Mouse (Mus musculus) Patski (cell line): Measurements from ENCODE around the gene Tmem79. TPM values are rescaled to one million over a fixed set of nuclear protein-coding genes. Genes with fewer than 3 reads are reported as not detected.

ENCODE experiments used
- ATAC-seq: fragments of 100-300 bp; one replicate; pipeline ENCODE4 v1.8.0; 2021
- CTCF ChIA-PET: fragments of 350-600 bp; sonication (Branson Sonifier 250); formaldehyde crosslinking; loops from one replicate; lab custom pipeline; 2022; ENCODE audit warnings: inconsistent platforms; lab: Charles Lee
- POLR2A ChIA-PET: fragments of 350-600 bp; sonication (Branson Sonifier 250); formaldehyde crosslinking; loops from one replicate; lab custom pipeline; 2022; ENCODE audit warnings: antibody characterized with exemption, inconsistent platforms; lab: Charles Lee
- DNase-seq: peaks from one replicate; pipeline ENCODE4 v3.0.0-alpha.2; 2011; ENCODE audit warnings: low read depth, low spot score
- H3K27me3 ChIP-seq: fragments of 371-371 bp; one replicate; pipeline ENCODE4 v1.5.1; 2021
- CTCF ChIP-seq: fragments of 100-300 bp; IDR thresholded peaks from one replicate; pipeline ENCODE4 v1.5.1; 2021
- in situ Hi-C: fragments of 300-500 bp; cut with MboI; formaldehyde crosslinking; loops from 3 replicates; pipeline ENCODE4 v1.11.1; 2018; ENCODE audit warnings: low pct_unique_long_range_greater_than_20kb, mixed read lengths
- polyA plus RNA-seq: library from polyadenylated mRNA; unstranded; gene quantifications from one replicate; pipeline ENCODE4 v1.2.3, GENCODE M21; 2021

Gene Tmem79
- polyA plus RNA-seq, 1 experiment from 2014 or later, result 3.1 TPM

- DNase-seq, result no peak
- POLR2A ChIA-PET, result interaction anchor here (0.6 kb wide), 1 partner anchor 48 kb away, joined by 4 read pairs; no protein-coding TSS in a partner anchor
- CTCF ChIA-PET, result no interaction called here
- H3K27me3 ChIP-seq, result no peaks in the 10 kb centered on the region
- in situ Hi-C loops, result no loop called here
- ATAC-seq, result no peak
- no peak for TF ChIP-seq CTCF
Measured at GRCm38 (mm10) chr3:88365705-88366361, 29.9 kb upstream of the Tmem79 start.

- ChIA-PET POLR2A (no interaction called here), CTCF (interaction anchor here (1.6 kb wide), 1 partner anchor 10 kb away, joined by 5 read pairs; no protein-coding TSS in a partner anchor)
- no peak for DNase-seq
- in situ Hi-C loops, result no loop called here
- TF ChIP-seq CTCF, result no peak
- no peak for ATAC-seq
- H3K27me3 ChIP-seq, result no peaks in the 10 kb centered on the region
Measured at GRCm38 (mm10) chr3:88364337-88364736, 28.4 kb upstream of the Tmem79 start, which contains the start of gene Paqr6. Gene Paqr6, plus strand, starts transcription at chr3:88364584.

GRCm38 (mm10) chr3:88363700-88364099, 27.8 kb upstream of the Tmem79 start:
- ATAC-seq (no peak), DNase-seq (no peak)
- in situ Hi-C loops, result no loop called here
- no peaks in the 10 kb centered on the region for H3K27me3 ChIP-seq
- POLR2A ChIA-PET, result no interaction called here
- CTCF ChIA-PET, result interaction anchor here (1.6 kb wide), 1 partner anchor 10 kb away, joined by 5 read pairs; no protein-coding TSS in a partner anchor
- TF ChIP-seq CTCF, result no peak

GRCm38 (mm10) chr3:88361612-88362313, 25.8 kb upstream of the Tmem79 start:
- ChIA-PET POLR2A (interaction anchor here (0.6 to 0.9 kb wide), 4 partner anchors 10 to 41 kb away, joined by 3 read pairs; no protein-coding TSS in a partner anchor), CTCF (interaction anchor here (1.0 kb wide), 1 partner anchor 10 kb away, joined by 3 read pairs; no protein-coding TSS in a partner anchor)
- no peak for TF ChIP-seq CTCF
- H3K27me3 ChIP-seq, result no peaks in the 10 kb centered on the region
- DNase-seq (no peak), ATAC-seq (no peak)
- in situ Hi-C loops, result no loop called here

- no peak for TF ChIP-seq CTCF
- no peak for ATAC-seq
- DNase-seq, result no peak
- ChIA-PET POLR2A (interaction anchor here (1.0 kb wide), 1 partner anchor 9 kb away, joined by 3 read pairs; no protein-coding TSS in a partner anchor), CTCF (interaction anchor here (1.0 kb wide), 1 partner anchor 9 kb away, joined by 3 read pairs; no protein-coding TSS in a partner anchor)
- no peaks in the 10 kb centered on the region for H3K27me3 ChIP-seq
- in situ Hi-C loops, result no loop called here
Measured at GRCm38 (mm10) chr3:88361096-88361495, 25.1 kb upstream of the Tmem79 start.

GRCm38 (mm10) chr3:88359989-88360388, 24.0 kb upstream of the Tmem79 start:
- in situ Hi-C loops, result no loop called here
- no peaks in the 10 kb centered on the region for H3K27me3 ChIP-seq
- ChIA-PET POLR2A (interaction anchor here (1.0 kb wide), 1 partner anchor 8 kb away, joined by 3 read pairs; no protein-coding TSS in a partner anchor), CTCF (interaction anchor here (0.8 to 1.2 kb wide), 3 partner anchors 14 to 28 kb away, joined by 3 to 4 read pairs (median 3); no protein-coding TSS in a partner anchor)
- TF ChIP-seq CTCF, result no peak
- ATAC-seq (no peak), DNase-seq (no peak)

- ATAC-seq, result no peak
- ChIA-PET POLR2A (interaction anchor here (0.8 kb wide), 1 partner anchor 11 kb away, joined by 3 read pairs; no protein-coding TSS in a partner anchor), CTCF (interaction anchor here (1.1 to 1.2 kb wide), 3 partner anchors 14 to 28 kb away, joined by 3 to 5 read pairs (median 4); no protein-coding TSS in a partner anchor)
- DNase-seq, result no peak
- no peak for TF ChIP-seq CTCF
- in situ Hi-C loops, result no loop called here
- no peaks in the 10 kb centered on the region for H3K27me3 ChIP-seq
Measured at GRCm38 (mm10) chr3:88359584-88359983, 23.6 kb upstream of the Tmem79 start.

GRCm38 (mm10) chr3:88354396-88355165, 18.6 kb upstream of the Tmem79 start:
- no peak for ATAC-seq

GRCm38 (mm10) chr3:88352907-88353306, 17.0 kb upstream of the Tmem79 start:
- H3K27me3 ChIP-seq, result no peaks in the 10 kb centered on the region
- no peak for ATAC-seq
- in situ Hi-C loops, result no loop called here
- ChIA-PET CTCF (interaction anchor here (0.8 kb wide), 1 partner anchor 13 kb away, joined by 3 read pairs; no protein-coding TSS in a partner anchor), POLR2A (interaction anchor here (0.7 to 1.7 kb wide), 3 partner anchors 14 to 22 kb away, joined by 3 to 7 read pairs (median 3); no protein-coding TSS in a partner anchor)
- no peak for DNase-seq
- no peak for TF ChIP-seq CTCF

More at GRCm38 (mm10) chr3:88354396-88355165, 18.6 kb upstream of the Tmem79 start:
- in situ Hi-C loops, result no loop called here
- no peak for TF ChIP-seq CTCF
- POLR2A ChIA-PET, result interaction anchor here (0.6 kb wide), 2 partner anchors 41 to 601 kb away, joined by 4 read pairs; no protein-coding TSS in a partner anchor
- CTCF ChIA-PET, result interaction anchor here (0.8 to 1.3 kb wide), 2 partner anchors 10 to 12 kb away, joined by 4 to 5 read pairs; partner anchors contain the start of gene Paqr6
- DNase-seq, result no peak
- H3K27me3 ChIP-seq, result no peaks in the 10 kb centered on the region
